Mouse (Mus musculus) liver, embryonic 14 days (tissue): ENCODE data around the gene Clvs2. TPM values are rescaled to one million over a fixed set of nuclear protein-coding genes. Genes with fewer than 3 reads are reported as not detected.

ENCODE experiments used
- polyA plus RNA-seq: library from polyadenylated mRNA; depleted of rRNA; stranded (reverse); fragments of >200 nt; gene quantifications from 2 replicates; pipeline ENCODE4 v1.2.3, GENCODE M21; 2012; rRNA removed

Gene Clvs2
- 0.05 TPM in 1 of 2 replicates, not detected in the other for polyA plus RNA-seq

DNA sequence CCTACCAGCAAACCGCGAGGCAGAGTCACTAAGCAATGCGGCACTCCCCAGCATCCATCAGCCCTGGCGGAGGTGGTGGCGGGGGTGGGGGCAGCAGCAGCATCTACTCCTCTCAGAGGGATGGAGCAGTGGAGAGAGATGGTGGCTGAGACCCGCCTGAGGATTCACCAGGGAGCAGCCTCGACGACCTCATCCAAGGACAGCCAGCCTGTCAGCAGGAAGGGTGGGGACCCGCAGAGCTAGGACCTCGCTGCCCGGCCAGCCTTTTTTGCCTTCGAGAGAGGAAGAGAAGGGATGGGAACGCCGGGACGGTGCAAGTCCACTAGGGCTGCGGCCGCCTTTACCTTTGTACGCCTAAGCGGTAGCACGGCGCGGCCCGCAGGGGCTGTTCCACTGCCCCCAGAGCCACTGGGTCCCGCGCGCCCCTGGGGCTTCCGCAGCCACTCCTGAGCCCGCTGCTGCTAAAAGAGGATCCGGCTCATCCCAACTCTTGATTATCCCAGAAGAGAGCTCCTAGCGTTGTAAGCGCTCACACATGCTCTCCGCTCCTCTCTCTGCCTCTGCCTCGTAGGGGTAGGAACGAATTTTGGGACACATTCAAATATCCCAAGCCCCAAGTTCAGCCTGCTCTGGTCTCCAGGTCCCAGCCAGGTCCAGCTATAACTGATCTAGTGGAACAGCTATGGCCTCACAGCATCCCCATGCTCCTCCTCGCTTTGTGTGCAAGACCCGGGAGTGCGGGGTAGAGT, at the start of gene Clvs2:
Gene Clvs2, minus strand, starts transcription at position 639 of the 749 bp plus-strand sequence.

Other genes starting within 250 kb of the Clvs2 start
- gene Sult3a2, start 161.9 kb upstream of the Clvs2 start, polyA plus RNA-seq = not detected in 2 replicates
- gene Sult3a1, start 233.0 kb upstream of the Clvs2 start, polyA plus RNA-seq = not detected in 2 replicates